Mouse (Mus musculus) MEL (cell line): ENCODE data around the gene Fgfrl1. TPM values are rescaled to one million over a fixed set of nuclear protein-coding genes. Genes with fewer than 3 reads are reported as not detected.

Source experiments
- DNase-seq: peaks from one replicate; pipeline ENCODE4 v3.0.0; 2011; ENCODE audit warnings: low read depth, low spot score
- H3K27ac ChIP-seq: 2 replicates; pipeline ENCODE4 v1.5.1; 2012; ENCODE audit warnings: low read depth, mild to moderate bottlenecking, control low read depth, low read length, moderate library complexity; ENCODE audit not compliant: control insufficient read depth
- H3K27me3 ChIP-seq, 2 experiments: fragments of 150-350 bp in 1 of 2; sonication (generic) in 1 of 2; 2 replicates each; pipeline ENCODE4 v1.6.1; 2012; ENCODE audit warnings: low read length in 2 of 2, mild to moderate bottlenecking in 2 of 2, improper control_type of control experiment in 1 of 2, moderate library complexity in 1 of 2; ENCODE audit not compliant: insufficient read depth in 2 of 2, control insufficient read depth in 1 of 2
- H3K36me3 ChIP-seq, 2 experiments: 2 replicates each; pipeline ENCODE4 v1.6.1; 2012 to 2014; ENCODE audit warnings: low read length in 2 of 2, improper control_type of control experiment in 1 of 2, inconsistent platforms in 1 of 2, mild to moderate bottlenecking in 1 of 2; ENCODE audit not compliant: insufficient read depth in 2 of 2, control insufficient read depth in 1 of 2
- H3K4me1 ChIP-seq, 2 experiments: fragments of 150-350 bp in 1 of 2; sonication (generic) in 1 of 2; 2 replicates each; pipeline ENCODE4 v1.6.1; 2012; ENCODE audit warnings: low read length in 2 of 2, improper control_type of control experiment in 1 of 2, mild to moderate bottlenecking in 1 of 2; ENCODE audit not compliant: insufficient read depth in 2 of 2, control insufficient read depth in 1 of 2
- H3K4me3 ChIP-seq, 2 experiments: fragments of 150-350 bp in 1 of 2; sonication (generic) in 1 of 2; 2 replicates each; pipeline ENCODE4 v1.5.1; 2012; ENCODE audit warnings: low read depth in 2 of 2, low read length in 2 of 2, mild to moderate bottlenecking in 2 of 2, moderate library complexity in 2 of 2, control low read depth in 1 of 2, improper control_type of control experiment in 1 of 2; ENCODE audit not compliant: control insufficient read depth in 1 of 2, insufficient read depth in 1 of 2
- H3K79me2 ChIP-seq: 2 replicates; pipeline ENCODE4 v1.6.1; 2012; ENCODE audit warnings: mild to moderate bottlenecking, low read length, moderate library complexity; ENCODE audit not compliant: control insufficient read depth, poor library complexity, insufficient read depth
- H3K9ac ChIP-seq: 2 replicates; pipeline ENCODE4 v1.6.1; 2012; ENCODE audit warnings: low read depth, mild to moderate bottlenecking, control low read depth, low read length, moderate library complexity; ENCODE audit not compliant: control insufficient read depth, poor library complexity, severe bottlenecking
- H3K9me3 ChIP-seq: fragments of 150-350 bp; sonication (generic); replicated peaks from 2 replicates; pipeline ENCODE4 v1.6.1; 2012; ENCODE audit warnings: mild to moderate bottlenecking, low read length, improper control_type of control experiment, moderate library complexity; ENCODE audit not compliant: insufficient read depth
- BHLHE40 ChIP-seq: IDR thresholded peaks from 2 replicates; pipeline ENCODE4 v1.6.1; 2012; ENCODE audit warnings: low read depth, mild to moderate bottlenecking, inconsistent platforms, low read length, improper control_type of control experiment, borderline replicate concordance
- CHD1 ChIP-seq: IDR thresholded peaks from 2 replicates; pipeline ENCODE4 v1.6.1; 2012; ENCODE audit warnings: low read depth, mild to moderate bottlenecking, inconsistent platforms, low read length, improper control_type of control experiment
- CHD2 ChIP-seq: IDR thresholded peaks from 2 replicates; pipeline ENCODE4 v1.6.1; 2011; ENCODE audit warnings: low read length, improper control_type of control experiment
- CTCF ChIP-seq, 3 experiments: IDR thresholded peaks in 2 of 3; conservative IDR thresholded peaks in 1 of 3; 2 replicates each; pipeline ENCODE4 v1.5.1; 2011 to 2012; ENCODE audit warnings: low read length in 3 of 3, low read depth in 2 of 3, mild to moderate bottlenecking in 2 of 3, improper control_type of control experiment in 1 of 3, inconsistent platforms in 1 of 3, mixed read lengths in 1 of 3, moderate library complexity in 1 of 3; ENCODE audit not compliant: control insufficient read depth in 1 of 3, insufficient read depth in 1 of 3, poor library complexity in 1 of 3, severe bottlenecking in 1 of 3
- ELF1 ChIP-seq: IDR thresholded peaks from 2 replicates; pipeline ENCODE4 v1.6.1; 2014; ENCODE audit warnings: low read depth, mild to moderate bottlenecking, inconsistent platforms, low read length, improper control_type of control experiment, moderate library complexity
- EP300 ChIP-seq, 2 experiments: IDR thresholded peaks; 2 replicates each; pipeline ENCODE4 v1.6.1; 2011; ENCODE audit warnings: improper control_type of control experiment in 2 of 2, low read length in 2 of 2, low read depth in 1 of 2, mild to moderate bottlenecking in 1 of 2
- ETS1 ChIP-seq: IDR thresholded peaks from 2 replicates; pipeline ENCODE4 v1.6.1; 2012; ENCODE audit warnings: low read depth, mild to moderate bottlenecking, inconsistent platforms, low read length, improper control_type of control experiment, moderate library complexity
- GABPA ChIP-seq: IDR thresholded peaks from 2 replicates; pipeline ENCODE4 v1.6.1; 2012; ENCODE audit warnings: low read depth, mild to moderate bottlenecking, inconsistent platforms, low read length, improper control_type of control experiment, moderate library complexity
- GATA1 ChIP-seq: IDR thresholded peaks from 2 replicates; pipeline ENCODE4 v1.6.1; 2011; ENCODE audit warnings: low read depth, low read length, improper control_type of control experiment
- JUND ChIP-seq: IDR thresholded peaks from 2 replicates; pipeline ENCODE4 v1.6.1; 2011; ENCODE audit warnings: low read depth, mild to moderate bottlenecking, improper control_type of control experiment, low read length
- MAZ ChIP-seq: IDR thresholded peaks from 2 replicates; pipeline ENCODE4 v1.6.1; 2012; ENCODE audit warnings: low read depth, mild to moderate bottlenecking, inconsistent platforms, low read length, improper control_type of control experiment
- MXI1 ChIP-seq: IDR thresholded peaks from 2 replicates; pipeline ENCODE4 v1.6.1; 2011; ENCODE audit warnings: mild to moderate bottlenecking, low read depth, low read length, improper control_type of control experiment
- MYC ChIP-seq: IDR thresholded peaks from 2 replicates; pipeline ENCODE4 v1.6.1; 2011; ENCODE audit warnings: low read depth, mild to moderate bottlenecking, low read length, improper control_type of control experiment, moderate library complexity
- NRF1 ChIP-seq: IDR thresholded peaks from 2 replicates; pipeline ENCODE4 v1.6.1; 2014; ENCODE audit warnings: low read depth, mild to moderate bottlenecking, inconsistent platforms, low read length, improper control_type of control experiment, moderate library complexity; ENCODE audit not compliant: poor library complexity, insufficient read depth, severe bottlenecking
- POLR2AphosphoS2 ChIP-seq: IDR thresholded peaks from 2 replicates; pipeline ENCODE4 v1.6.1; 2011; ENCODE audit warnings: low read length, improper control_type of control experiment
- RAD21 ChIP-seq: IDR thresholded peaks from 2 replicates; pipeline ENCODE4 v1.6.1; 2011; ENCODE audit warnings: mild to moderate bottlenecking, low read depth, low read length, improper control_type of control experiment
- RCOR1 ChIP-seq: IDR thresholded peaks from 2 replicates; pipeline ENCODE4 v1.6.1; 2012; ENCODE audit warnings: low read depth, mild to moderate bottlenecking, inconsistent platforms, low read length, improper control_type of control experiment
- SIN3A ChIP-seq: IDR thresholded peaks from 2 replicates; pipeline ENCODE4 v1.6.1; 2012; ENCODE audit warnings: low read length, improper control_type of control experiment, inconsistent platforms
- SMC3 ChIP-seq: IDR thresholded peaks from 2 replicates; pipeline ENCODE4 v1.6.1; 2011; ENCODE audit warnings: low read depth, low read length, improper control_type of control experiment
- TBP ChIP-seq: IDR thresholded peaks from 2 replicates; pipeline ENCODE4 v1.8.0; 2011; ENCODE audit warnings: low read depth, low read length, improper control_type of control experiment
- TCF12 ChIP-seq: IDR thresholded peaks from 2 replicates; pipeline ENCODE4 v1.6.1; 2014; ENCODE audit warnings: low read depth, mild to moderate bottlenecking, inconsistent platforms, low read length, improper control_type of control experiment, moderate library complexity
- UBTF ChIP-seq: IDR thresholded peaks from 2 replicates; pipeline ENCODE4 v1.6.1; 2012; ENCODE audit warnings: low read depth, mild to moderate bottlenecking, inconsistent platforms, low read length, improper control_type of control experiment, moderate library complexity, borderline replicate concordance; ENCODE audit not compliant: insufficient read depth
- USF1 ChIP-seq: IDR thresholded peaks from 2 replicates; pipeline ENCODE4 v1.6.1; 2014; ENCODE audit warnings: low read depth, mild to moderate bottlenecking, inconsistent platforms, low read length, improper control_type of control experiment, moderate library complexity
- USF2 ChIP-seq, 2 experiments: IDR thresholded peaks; 2 replicates each; pipeline ENCODE4 v1.6.1; 2011 to 2012; ENCODE audit warnings: improper control_type of control experiment in 2 of 2, low read length in 2 of 2, borderline replicate concordance in 1 of 2, inconsistent platforms in 1 of 2, low read depth in 1 of 2, mild to moderate bottlenecking in 1 of 2; ENCODE audit not compliant: insufficient read depth in 1 of 2
- ZC3H11A ChIP-seq: IDR thresholded peaks from 2 replicates; pipeline ENCODE4 v1.6.1; 2012; ENCODE audit warnings: low read depth, mild to moderate bottlenecking, inconsistent platforms, low read length, improper control_type of control experiment
- ZKSCAN1 ChIP-seq: IDR thresholded peaks from 2 replicates; pipeline ENCODE4 v1.6.1; 2012; ENCODE audit warnings: low read depth, mild to moderate bottlenecking, inconsistent platforms, low read length, improper control_type of control experiment, moderate library complexity
- ZMIZ1 ChIP-seq: IDR thresholded peaks from 2 replicates; pipeline ENCODE4 v1.6.1; 2012; ENCODE audit warnings: low read depth, mild to moderate bottlenecking, inconsistent platforms, low read length, improper control_type of control experiment, moderate library complexity
- ZNF384 ChIP-seq: IDR thresholded peaks from 2 replicates; pipeline ENCODE4 v1.6.1; 2012; ENCODE audit warnings: low read depth, mild to moderate bottlenecking, inconsistent platforms, low read length, improper control_type of control experiment
- polyA plus RNA-seq, 2 experiments: library from polyadenylated mRNA; stranded (reverse) in 1 of 2; unstranded in 1 of 2; fragments of >175 nt in 1 of 2; fragments of >200 nt in 1 of 2; gene quantifications; 2 replicates each; pipeline versions ENCODE4 v1.2.1 to v1.2.4; 2012; ENCODE audit warnings: low replicate concordance in 2 of 2, low read depth in 1 of 2; ENCODE audit not compliant: insufficient read length in 2 of 2, insufficient read depth in 1 of 2, missing spikeins in 1 of 2
- total RNA-seq: library from RNA; depleted of rRNA; stranded (reverse); fragments of 300-350 nt; gene quantifications from 2 replicates; pipeline ENCODE4 v1.2.3, GENCODE M21; 2012

Gene Fgfrl1
- total and polyA plus RNA-seq, 3 experiments = 16.0 to 27.3 TPM; not detected in 1

DNA sequence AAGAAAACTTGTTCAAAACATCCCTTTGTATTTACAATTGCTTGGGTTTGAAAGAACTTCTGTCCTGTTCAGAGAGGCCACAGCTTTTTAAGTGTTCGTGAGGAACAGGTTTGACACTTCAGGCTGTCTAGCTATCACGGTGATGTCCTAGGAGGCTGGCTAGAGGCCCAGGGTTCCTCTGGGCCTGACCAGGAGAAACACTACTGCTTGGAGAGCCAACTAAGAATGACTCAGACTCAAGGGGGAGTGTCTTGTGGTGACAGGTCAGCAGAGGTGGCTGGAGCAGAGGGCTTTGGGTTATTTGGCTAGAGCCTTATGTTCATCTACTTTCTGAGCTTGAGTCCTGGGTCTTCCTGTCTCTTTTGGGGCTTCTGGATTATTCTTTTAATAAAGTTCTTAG, 31.8 kb downstream of the Fgfrl1 start:
- Histone ChIP-seq H3K36me3 (no peaks in the 10 kb centered on the region), H3K27ac (no peak overlapping the region), H3K4me1 (no peaks in the 10 kb centered on the region), H3K79me2 (no peaks in the 10 kb centered on the region), H3K27me3 (no peaks in the 10 kb centered on the region), H3K4me3 (no peak overlapping the region), H3K9ac (no peak overlapping the region), H3K9me3 (no peaks in the 10 kb centered on the region)
- no peak for TF ChIP-seq BHLHE40
- no peak for TF ChIP-seq EP300 (IDR thresholded peaks at IDR 0.05; ENCODE audit: low read depth in 1 of 2, low read length in 2 of 2)
- TF ChIP-seq MAZ = no peak
- no peak for TF ChIP-seq USF1
- TF ChIP-seq JUND = no peak
- no peak for TF ChIP-seq USF2 (IDR thresholded peaks at IDR 0.05; ENCODE audit: borderline replicate concordance in 1 of 2, insufficient read depth in 1 of 2, low read depth in 1 of 2, low read length in 2 of 2)
- no peak for TF ChIP-seq ETS1
- TF ChIP-seq UBTF = no peak
- TF ChIP-seq TCF12 = no peak
- TF ChIP-seq ZNF384 = no peak
- no peak for TF ChIP-seq GATA1
- DNase-seq = no peak

DNA sequence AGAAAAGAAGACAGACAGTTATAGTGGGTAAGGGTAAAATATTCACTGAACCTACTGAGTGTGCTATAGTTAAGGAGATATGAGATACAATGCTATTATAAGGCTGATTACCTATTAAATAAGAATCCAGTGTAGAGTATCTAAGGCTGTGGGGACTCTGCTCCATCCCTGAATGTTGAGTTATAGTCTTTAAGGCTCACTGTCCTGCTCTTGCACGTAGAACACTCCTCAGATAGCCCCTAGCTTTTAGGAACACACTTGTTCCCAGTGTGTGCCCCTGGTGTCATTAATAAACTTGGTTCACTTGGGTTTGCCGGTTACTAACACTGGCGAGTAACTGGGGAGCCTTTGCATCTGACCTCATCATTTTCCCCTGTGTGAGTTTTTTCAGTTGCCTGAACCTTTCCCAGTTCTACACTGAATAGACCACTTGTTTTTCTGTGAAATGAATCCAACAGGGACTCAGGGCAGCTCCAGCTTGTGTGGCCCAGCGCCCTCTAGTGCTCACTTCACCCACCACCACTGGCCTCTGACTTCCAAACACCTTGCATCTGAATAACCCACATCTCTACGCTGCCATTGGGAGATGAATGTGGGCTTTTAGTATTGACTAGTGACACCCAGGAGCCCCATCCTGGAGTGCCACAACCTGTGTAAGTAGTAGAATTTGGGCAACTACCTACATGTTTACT, 34.5 kb downstream of the Fgfrl1 start:
- DNase-seq = peak; percentile 82

More for the DNA sequence above, 34.5 kb downstream of the Fgfrl1 start:
- Histone ChIP-seq H3K36me3 (no peaks in the 10 kb centered on the region), H3K4me1 (no peaks in the 10 kb centered on the region), H3K9me3 (no peaks in the 10 kb centered on the region), H3K9ac (no peak overlapping the region), H3K27ac (no peak overlapping the region), H3K79me2 (no peaks in the 10 kb centered on the region), H3K27me3 (peaks cover 0 to 3% of the 10 kb centered on the region in 2 experiments; a peak in 1 of 4 replicates), H3K4me3 (no peak overlapping the region)
- TF ChIP-seq ZNF384 (no peak), ZKSCAN1 (no peak), SMC3 (peak; percentile 87), TBP (0 out of 2 replicates have a peak, but pooled peaks have one; percentile 17), NRF1 (no peak), CHD1 (no peak), ZC3H11A (peak; percentile 77), RAD21 (peak; percentile 88), POLR2AphosphoS2 (no peak), SIN3A (0 out of 2 replicates have a peak, but pooled peaks have one; percentile 26), GABPA (no peak), RCOR1 (no peak), JUND (no peak), ELF1 (no peak), ZMIZ1 (no peak), MYC (no peak), TCF12 (0 out of 2 replicates have a peak, but pooled peaks have one; percentile 7), CTCF (IDR thresholded peaks at IDR 0.05 in 2 of 3, conservative IDR thresholded peaks at IDR 0.05 in 1 of 3; ENCODE audit: control insufficient read depth in 1 of 3, insufficient read depth in 1 of 3, low read depth in 2 of 3, low read length in 3 of 3, poor library complexity in 1 of 3, severe bottlenecking in 1 of 3) (peak; percentile 86 to 95 (median 94)), CHD2 (no peak), MAZ (no peak), MXI1 (no peak)
